Mouse (Mus musculus): ENCODE data around the gene Brsk1. TPM values are rescaled to one million over a fixed set of nuclear protein-coding genes. Genes with fewer than 3 reads are reported as not detected.

Gene Brsk1
- total RNA-seq, 2 experiments from 2014 or later: not detected

GRCm38 (mm10) chr7:4666871-4667270, 23.5 kb upstream of the Brsk1 start:
- ATAC-seq (replicated peaks; ENCODE audit: low FRiP score, poor library complexity, severe bottlenecking): no peak

GRCm38 (mm10) chr7:4668506-4668905, 21.9 kb upstream of the Brsk1 start:
- no peak for ATAC-seq (replicated peaks; ENCODE audit: low FRiP score, poor library complexity, severe bottlenecking)

GRCm38 (mm10) chr7:4669156-4669555, 21.2 kb upstream of the Brsk1 start:
- ATAC-seq (replicated peaks; ENCODE audit: low FRiP score, poor library complexity, severe bottlenecking): no peak

GRCm38 (mm10) chr7:4670655-4671255, 19.6 kb upstream of the Brsk1 start:
- peak; percentile 95 for ATAC-seq (replicated peaks; ENCODE audit: low FRiP score, poor library complexity, severe bottlenecking)

GRCm38 (mm10) chr7:4671956-4672355, 18.4 kb upstream of the Brsk1 start:
- no peak for ATAC-seq (replicated peaks; ENCODE audit: low FRiP score, poor library complexity, severe bottlenecking)

GRCm38 (mm10) chr7:4674114-4674731, 16.2 kb upstream of the Brsk1 start:
- ATAC-seq (replicated peaks; ENCODE audit: low FRiP score, poor library complexity, severe bottlenecking): no peak

GRCm38 (mm10) chr7:4675200-4675599, 15.2 kb upstream of the Brsk1 start:
- no peak for ATAC-seq (replicated peaks; ENCODE audit: low FRiP score, poor library complexity, severe bottlenecking)

- ATAC-seq (replicated peaks; ENCODE audit: low FRiP score, poor library complexity, severe bottlenecking): no peak
These were observed 7.1 kb upstream of the Brsk1 start for GRCm38 (mm10) chr7:4683307-4683706.

GRCm38 (mm10) chr7:4684203-4684602, 6.2 kb upstream of the Brsk1 start:
- ATAC-seq (replicated peaks; ENCODE audit: low FRiP score, poor library complexity, severe bottlenecking): no peak

- ATAC-seq (replicated peaks; ENCODE audit: low FRiP score, poor library complexity, severe bottlenecking): peak; percentile 97
These were observed 5.6 kb upstream of the Brsk1 start, which contains the start of gene Hspbp1 for GRCm38 (mm10) chr7:4684632-4685417. Gene Hspbp1, minus strand, starts transcription at chr7:4685068.

GRCm38 (mm10) chr7:4690951-4691653, 698 bp downstream of the Brsk1 start:
- no peak for ATAC-seq (replicated peaks; ENCODE audit: low FRiP score, poor library complexity, severe bottlenecking)

- no peak for ATAC-seq (replicated peaks; ENCODE audit: low FRiP score, poor library complexity, severe bottlenecking)
These were observed 2.6 kb downstream of the Brsk1 start for GRCm38 (mm10) chr7:4693004-4693403.

GRCm38 (mm10) chr7:4702334-4702733, 11.9 kb downstream of the Brsk1 start:
- ATAC-seq (replicated peaks; ENCODE audit: low FRiP score, poor library complexity, severe bottlenecking): no peak

GRCm38 (mm10) chr7:4703195-4703594, 12.8 kb downstream of the Brsk1 start:
- ATAC-seq (replicated peaks; ENCODE audit: low FRiP score, poor library complexity, severe bottlenecking): no peak

GRCm38 (mm10) chr7:4705098-4705497, 14.7 kb downstream of the Brsk1 start:
- ATAC-seq (replicated peaks; ENCODE audit: low FRiP score, poor library complexity, severe bottlenecking): no peak

GRCm38 (mm10) chr7:4712594-4712993, 22.2 kb downstream of the Brsk1 start:
- ATAC-seq (replicated peaks; ENCODE audit: low FRiP score, poor library complexity, severe bottlenecking): no peak

GRCm38 (mm10) chr7:4716955-4717354, 26.6 kb downstream of the Brsk1 start:
- ATAC-seq (replicated peaks; ENCODE audit: low FRiP score, poor library complexity, severe bottlenecking): no peak

GRCm38 (mm10) chr7:4719276-4719675, 28.9 kb downstream of the Brsk1 start:
- no peak for ATAC-seq (replicated peaks; ENCODE audit: low FRiP score, poor library complexity, severe bottlenecking)

- no peak for ATAC-seq (replicated peaks; ENCODE audit: low FRiP score, poor library complexity, severe bottlenecking)
These were observed 33.1 kb downstream of the Brsk1 start for GRCm38 (mm10) chr7:4723508-4723907.

GRCm38 (mm10) chr7:4724359-4724758, 34.0 kb downstream of the Brsk1 start:
- ATAC-seq (replicated peaks; ENCODE audit: low FRiP score, poor library complexity, severe bottlenecking): no peak
